ENCODE assay signal across 8 mouse cellular contexts in the genomic region with DNA sequence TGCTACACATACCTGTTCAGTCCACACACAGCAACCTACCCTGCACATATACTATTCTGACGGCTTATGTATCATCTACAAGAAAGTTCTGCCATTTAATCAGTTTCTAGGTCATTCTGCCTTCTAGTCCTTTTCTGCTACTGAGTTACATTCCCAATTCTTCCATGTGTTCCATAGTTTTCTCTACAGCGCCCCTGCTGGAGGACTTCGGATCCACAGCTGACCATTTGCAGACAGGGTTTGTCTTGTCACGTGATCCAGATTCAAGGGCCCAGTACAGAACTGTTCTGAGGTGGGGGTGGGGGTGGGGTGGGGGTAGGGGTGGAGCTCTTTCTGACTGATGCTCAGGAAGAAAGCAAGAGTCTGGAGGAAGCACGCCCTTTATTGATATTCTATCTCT.
DNase-seq lines count a peak whose midpoint lies in the region; ATAC-seq lines count a peak whose summit lies in the region.

No protein-coding gene starts in this region.

- ATAC-seq in midbrain, embryonic 16.5 days: no peak

- H3K4me2 ChIP-seq in midbrain, embryonic 16.5 days (ENCODE audit: low read length): no peak overlapping the region

- no peaks in the 10 kb centered on the region for H3K9me3 ChIP-seq in midbrain, embryonic 10.5 days (replicated peaks)
- H3K9me3 ChIP-seq in midbrain, embryonic 16.5 days (replicated peaks; ENCODE audit: control insufficient read depth, low read length, poor library complexity, severe bottlenecking): no peaks in the 10 kb centered on the region

- no peaks in the 10 kb centered on the region for H3K36me3 ChIP-seq in midbrain, embryonic 10.5 days
- no peaks in the 10 kb centered on the region for H3K36me3 ChIP-seq in midbrain, embryonic 16.5 days (ENCODE audit: control insufficient read depth, insufficient read depth, low read length)

- H3K27ac ChIP-seq in midbrain, embryonic 10.5 days (replicated peaks): no peak overlapping the region
- no peak overlapping the region for H3K27ac ChIP-seq in midbrain, embryonic 16.5 days (ENCODE audit: low read length)

- H3K4me1 ChIP-seq in midbrain, embryonic 10.5 days: no peaks in the 10 kb centered on the region
- no peaks in the 10 kb centered on the region for H3K4me1 ChIP-seq in midbrain, embryonic 16.5 days (ENCODE audit: control insufficient read depth, insufficient read depth, low read length)

- no peak overlapping the region for H3K9ac ChIP-seq in midbrain, embryonic 16.5 days (ENCODE audit: low read depth, low read length)

- intact Hi-C loops in heart, postnatal 10 days (cut with DNase I): no loop called here

- WGBS in midbrain, embryonic 10.5 days: 45% methylated on average over 5 of the region's 5 CpGs
- WGBS in midbrain, embryonic 16.5 days: 51% methylated on average over 5 of the region's 5 CpGs

- H3K27me3 ChIP-seq in midbrain, embryonic 10.5 days (ENCODE audit: low read depth, poor library complexity, severe bottlenecking): peaks cover 39% of the 10 kb centered on the region
- H3K27me3 ChIP-seq in midbrain, embryonic 16.5 days (ENCODE audit: control insufficient read depth, insufficient read depth, low read depth, low read length): no peaks in the 10 kb centered on the region

- peak; percentile 25 for DNase-seq in adrenal gland, postnatal 10 days
- no peak for DNase-seq in adrenal gland, adult 8-10 months
- peak; percentile 66 for DNase-seq in midbrain, embryonic 10.5 days (ENCODE audit: low spot score)
- DNase-seq in heart, postnatal 10 days: peak; percentile 13 to 41
- DNase-seq in lung, postnatal 36 days: peak; percentile 61
- DNase-seq in spleen, postnatal 14 days (ENCODE audit: low spot score in 2 of 2): no peak
- DNase-seq in thymus, postnatal 0 days (ENCODE audit: low spot score): no peak

- H3K4me3 ChIP-seq in midbrain, embryonic 10.5 days: no peak overlapping the region
- no peak overlapping the region for H3K4me3 ChIP-seq in midbrain, embryonic 16.5 days (ENCODE audit: low read depth, low read length)

Comparison
In these comparisons a context has a peak if more than half of its experiments do, and no peak if none do; other contexts are left out.
1. DNase-seq: peak in adrenal gland, postnatal 10 days (single experiment), midbrain, embryonic 10.5 days (single experiment), heart, postnatal 10 days (2 of 2) and lung, postnatal 36 days (single experiment); none in adrenal gland, adult 8-10 months (single experiment), spleen, postnatal 14 days (0 of 2) and thymus, postnatal 0 days (single experiment).